Mouse (Mus musculus): ENCODE results near the gene Spp2.

DNA sequence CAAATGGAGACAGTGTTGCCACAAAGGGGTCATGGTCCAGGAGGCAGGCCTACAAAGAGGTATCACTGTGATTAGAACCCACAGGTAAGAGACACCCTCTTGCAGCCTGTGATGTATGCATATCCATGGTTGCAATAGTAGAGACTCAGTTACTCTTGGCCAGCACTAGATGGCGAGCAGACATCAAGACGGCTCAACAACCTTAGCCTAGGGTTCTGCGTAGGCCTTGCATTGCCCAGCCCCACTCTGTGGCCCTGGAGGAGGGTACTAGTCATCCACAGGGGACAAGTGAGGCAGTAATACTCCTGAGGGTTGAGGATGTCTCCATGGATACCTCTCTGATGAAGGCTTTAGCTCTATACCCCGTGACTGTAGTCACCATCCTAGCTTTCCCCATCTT is 59.0 kb downstream of the Spp2 start:
- TF ChIP-seq CTCF (IDR thresholded peaks at IDR 0.05; ENCODE audit: low read depth) (peak; percentile 62), EP300 (IDR thresholded peaks at IDR 0.05; ENCODE audit: low read depth) (no peak)
